Mouse (Mus musculus) lung, adult 2 months (tissue): ENCODE measurements around the gene Neu3. TPM values are rescaled to one million over a fixed set of nuclear protein-coding genes. Genes with fewer than 3 reads are reported as not detected.

Source experiments
- DNase-seq: peaks from one replicate; pipeline ENCODE4 v3.0.0; 2022
- H3K4me1 ChIP-seq: fragments of 200-500 bp; 2 replicates; pipeline ENCODE4 v1.6.1; 2011; ENCODE audit warnings: low read length; ENCODE audit not compliant: control insufficient read depth, insufficient read depth
- H3K4me3 ChIP-seq: fragments of 200-500 bp; replicated peaks from 2 replicates; pipeline ENCODE3; 2011; ENCODE audit warnings: low read depth, mild to moderate bottlenecking, control low read depth, low read length; ENCODE audit errors: extremely low read depth
- CTCF ChIP-seq: fragments of 200-500 bp; IDR thresholded peaks from 2 replicates; pipeline ENCODE4 v1.5.1; 2011; ENCODE audit warnings: mild to moderate bottlenecking, low read length, control low read depth; ENCODE audit not compliant: insufficient read depth
- POLR2A ChIP-seq: fragments of 200-500 bp; IDR thresholded peaks from 2 replicates; pipeline ENCODE4 v1.6.1; 2011; ENCODE audit warnings: low read depth, mild to moderate bottlenecking, control low read depth, low read length, borderline replicate concordance; ENCODE audit errors: extremely low read depth
- WGBS: fragments of 180-500 bp; shearing (Covaris S2); methylation state at CpG from one replicate; pipeline ENCODE4 v1.1.7; 2018; 5-methylcytosine and 5-hydroxymethylcytosine counted together
- polyA plus RNA-seq: library from polyadenylated mRNA; depleted of rRNA; stranded (reverse); fragments of >200 nt; gene quantifications from 2 replicates; pipeline ENCODE4 v1.2.3, GENCODE M21; 2012; rRNA removed

The Neu3 gene
- polyA plus RNA-seq, 1 experiment: 3.4 TPM

- Histone ChIP-seq H3K4me3 (no peak overlapping the region), H3K4me1 (no peaks in the 10 kb centered on the region)
- WGBS: 83% methylated on average over 7 of the region's 7 CpGs
- TF ChIP-seq CTCF (no peak), POLR2A (no peak)
- no peak for DNase-seq
These were observed 44.8 kb downstream of the Neu3 start for GRCm38 (mm10) chr7:99783421-99783820.

DNA sequence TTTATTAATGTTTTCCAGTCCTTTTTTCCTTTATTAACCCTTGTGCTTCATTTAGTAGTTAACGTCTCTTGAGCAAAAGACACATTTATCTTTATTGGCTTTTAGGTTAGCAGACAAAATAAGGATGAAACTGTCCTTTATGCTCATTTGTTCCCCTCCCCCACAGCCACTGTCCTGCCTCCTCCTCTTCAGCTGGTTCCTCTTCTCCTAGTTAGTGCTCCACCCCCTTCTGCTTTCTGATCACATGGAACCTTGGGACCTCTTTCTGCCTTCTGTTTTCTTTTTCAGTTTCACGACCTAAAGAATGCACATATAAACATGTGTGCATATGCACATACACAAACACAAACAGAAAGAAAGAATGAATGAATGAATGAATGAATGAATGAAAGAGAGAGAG is 46.3 kb downstream of the Neu3 start:
- no peak for DNase-seq
- no peak for TF ChIP-seq CTCF
- no peak for TF ChIP-seq POLR2A
- no peaks in the 10 kb centered on the region for H3K4me1 ChIP-seq
- no peak overlapping the region for H3K4me3 ChIP-seq
- 64% methylated on average over 2 of the region's 2 CpGs for WGBS

DNA sequence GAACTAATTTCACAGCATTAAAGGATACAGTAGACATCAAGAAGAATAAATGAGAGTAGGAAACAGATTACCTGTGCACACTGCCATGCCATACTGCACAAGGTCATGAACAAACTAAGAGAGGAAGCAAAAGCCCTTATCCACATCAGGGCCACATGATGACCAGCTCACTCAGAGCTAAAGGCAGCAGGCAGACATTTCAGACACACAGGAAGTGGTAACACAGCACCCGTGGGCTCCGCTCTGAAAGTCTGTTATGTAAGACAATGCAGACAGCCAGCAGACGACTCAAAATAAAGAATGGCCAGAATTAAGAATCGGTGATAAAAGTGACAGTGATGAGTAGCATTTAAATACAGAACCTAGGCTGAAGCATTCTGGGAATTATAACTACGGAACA is 46.8 kb downstream of the Neu3 start:
- Histone ChIP-seq H3K4me1 (no peaks in the 10 kb centered on the region), H3K4me3 (no peak overlapping the region)
- no peak for TF ChIP-seq CTCF
- TF ChIP-seq POLR2A: no peak
- no peak for DNase-seq
- 48% methylated on average over 5 of the region's 5 CpGs for WGBS

DNA sequence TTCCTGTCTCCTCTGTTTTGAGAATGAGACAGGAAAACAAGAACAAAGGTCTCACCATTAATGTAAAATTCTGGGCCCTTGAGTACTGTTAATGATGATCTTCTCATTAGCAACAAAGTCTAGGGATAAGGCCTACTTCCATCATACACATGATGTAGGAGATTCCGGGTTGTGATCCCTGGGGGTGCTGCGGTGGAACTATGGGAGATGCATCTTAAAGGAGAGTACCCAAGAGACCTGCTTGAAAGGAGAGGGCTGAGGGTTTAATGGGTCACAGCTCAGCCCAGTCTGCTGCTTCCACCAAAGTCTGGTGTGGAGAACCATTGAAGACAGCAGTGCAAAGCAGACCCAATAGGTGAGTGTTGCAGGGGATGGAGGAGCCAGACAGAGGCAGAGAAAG is 65.0 kb downstream of the Neu3 start, which contains the start of gene Olfr521:
Gene Olfr521, plus strand, starts transcription at position 301 of the 400 bp plus-strand sequence.
- no peak for TF ChIP-seq CTCF
- TF ChIP-seq POLR2A: no peak
- WGBS: 90% methylated on average over 2 of the region's 2 CpGs
- H3K4me1 ChIP-seq: no peaks in the 10 kb centered on the region
- no peak for DNase-seq
- H3K4me3 ChIP-seq: no peak within 1 kb of the TSS

Other genes starting within 250 kb of the Neu3 start
- 3.8 and 7.2 TPM in 2 replicates for gene Tpbgl, start 201.3 kb downstream of the Neu3 start, polyA plus RNA-seq
- 16.5 and 18.0 TPM in 2 replicates for gene Slco2b1, start 117.1 kb downstream of the Neu3 start, polyA plus RNA-seq
- not detected in 2 replicates for gene Olfr520, start 98.1 kb downstream of the Neu3 start, polyA plus RNA-seq
- gene Olfr521, start 64.9 kb downstream of the Neu3 start, polyA plus RNA-seq: not detected in 2 replicates
- gene Xrra1, start 30.7 kb upstream of the Neu3 start, polyA plus RNA-seq: 0.87 and 1.1 TPM in 2 replicates
- 21.5 and 45.6 TPM in 2 replicates for gene Spcs2, start 35.0 kb upstream of the Neu3 start, polyA plus RNA-seq
- 5.2 and 6.0 TPM in 2 replicates for gene Rnf169, start 152.0 kb upstream of the Neu3 start, polyA plus RNA-seq
- gene Chrdl2, start 177.8 kb upstream of the Neu3 start, polyA plus RNA-seq: 0.28 and 0.29 TPM in 2 replicates